Mouse (Mus musculus) embryonic facial prominence, embryonic 13.5 days (tissue): ENCODE measurements around the gene Dph1. TPM values are rescaled to one million over a fixed set of nuclear protein-coding genes. Genes with fewer than 3 reads are reported as not detected.

Experiments used
- ATAC-seq: fragments of 200-750 bp; cut with Nextera tagmentation; 2 replicates; pipeline ENCODE4 v1.8.0; 2017; ENCODE audit warnings: low read depth; ENCODE audit not compliant: insufficient number of reproducible peaks, insufficient read depth, low FRiP score, low TSS enrichment
- H3K27ac ChIP-seq: fragments of 300-500 bp; sonication (generic); 2 replicates; pipeline ENCODE4 v1.5.1; 2015; ENCODE audit warnings: moderate library complexity, mild to moderate bottlenecking, inconsistent platforms
- H3K27me3 ChIP-seq: fragments of 300-500 bp; sonication (generic); 2 replicates; pipeline ENCODE4 v1.6.1; 2015; ENCODE audit warnings: mild to moderate bottlenecking, inconsistent platforms
- H3K36me3 ChIP-seq: fragments of 300-500 bp; sonication (generic); 2 replicates; pipeline ENCODE4 v1.6.1; 2015; ENCODE audit warnings: mild to moderate bottlenecking, inconsistent platforms
- H3K4me1 ChIP-seq: fragments of 300-500 bp; sonication (generic); 2 replicates; pipeline ENCODE4 v1.6.1; 2015; ENCODE audit warnings: inconsistent platforms
- H3K4me2 ChIP-seq: fragments of 300-500 bp; sonication (generic); 2 replicates; pipeline ENCODE4 v1.6.1; 2015; ENCODE audit warnings: moderate library complexity, mild to moderate bottlenecking, inconsistent platforms
- H3K4me3 ChIP-seq: fragments of 300-500 bp; sonication (generic); 2 replicates; pipeline ENCODE4 v1.5.1; 2015; ENCODE audit warnings: mild to moderate bottlenecking, inconsistent platforms
- H3K9ac ChIP-seq: fragments of 300-500 bp; sonication (generic); 2 replicates; pipeline ENCODE4 v1.6.1; 2015; ENCODE audit warnings: mild to moderate bottlenecking, inconsistent platforms
- H3K9me3 ChIP-seq: fragments of 300-500 bp; sonication (generic); 2 replicates; pipeline ENCODE4 v1.6.1; 2016; ENCODE audit warnings: inconsistent platforms
- WGBS: fragments of 180-500 bp; shearing (Covaris S2); methylation state at CpG from one replicate; pipeline ENCODE4 v1.1.7; 2015; ENCODE audit warnings: mixed read lengths; 5-methylcytosine and 5-hydroxymethylcytosine counted together
- polyA plus RNA-seq: library from polyadenylated mRNA; unstranded; fragments of >200 nt; fragmentation: Nextera tagmentation; extraction: Ambion mirVana; gene quantifications from 2 replicates; pipeline ENCODE4 v1.2.1, GENCODE M21; 2015

Gene Dph1
- 20.8 and 24.5 TPM in 2 replicates for polyA plus RNA-seq

- Histone ChIP-seq H3K4me1 (peaks cover 57% of the 10 kb centered on the region), H3K9ac (peak within 1 kb of the TSS; percentile 77), H3K9me3 (no peaks in the 10 kb centered on the region), H3K27me3 (peaks cover 50% of the 10 kb centered on the region), H3K36me3 (no peaks in the 10 kb centered on the region), H3K4me2 (peak within 1 kb of the TSS; percentile 85), H3K4me3 (peak within 1 kb of the TSS; percentile 85), H3K27ac (peak within 1 kb of the TSS; percentile 39; the same call in 1 of the 2 replicates)
- WGBS: 40% methylated on average over 5 of the region's 5 CpGs
- no peak for ATAC-seq
These were observed at the start of gene Dph1 for GRCm38 (mm10) chr11:75190905-75191441. Dph1 (minus strand) TSS chr11:75191241.

- no peak overlapping the region for H3K9ac ChIP-seq
- no peak for ATAC-seq
- H3K36me3 ChIP-seq: no peaks in the 10 kb centered on the region
- no peak overlapping the region for H3K27ac ChIP-seq
- no peaks in the 10 kb centered on the region for H3K9me3 ChIP-seq
- WGBS: 76% methylated on average over 13 of the region's 13 CpGs
- H3K27me3 ChIP-seq: peaks cover 21% of the 10 kb centered on the region
- no peak overlapping the region for H3K4me3 ChIP-seq
- peaks cover 2% of the 10 kb centered on the region; the same call in 1 of the 2 replicates for H3K4me1 ChIP-seq
- no peak overlapping the region for H3K4me2 ChIP-seq
These were observed 49.3 kb upstream of the Dph1 start for GRCm38 (mm10) chr11:75240158-75240934.

GRCm38 (mm10) chr11:75234745-75235144 lies 43.7 kb upstream of the Dph1 start:
- Histone ChIP-seq H3K9ac (no peak overlapping the region), H3K9me3 (no peaks in the 10 kb centered on the region), H3K4me3 (no peak overlapping the region), H3K36me3 (no peaks in the 10 kb centered on the region), H3K27ac (no peak overlapping the region), H3K27me3 (peaks cover 40% of the 10 kb centered on the region), H3K4me1 (peaks cover 15% of the 10 kb centered on the region), H3K4me2 (peak overlapping the region; percentile 18; the same call in 1 of the 2 replicates)
- no peak for ATAC-seq
- WGBS: 9% methylated on average over 16 of the region's 16 CpGs

GRCm38 (mm10) chr11:75232434-75232833 lies 41.4 kb upstream of the Dph1 start:
- WGBS: 66% methylated on average over 4 of the region's 4 CpGs
- Histone ChIP-seq H3K36me3 (no peaks in the 10 kb centered on the region), H3K4me2 (no peak overlapping the region), H3K4me1 (peaks cover 19% of the 10 kb centered on the region), H3K27ac (no peak overlapping the region), H3K4me3 (no peak overlapping the region), H3K27me3 (peaks cover 36% of the 10 kb centered on the region), H3K9me3 (no peaks in the 10 kb centered on the region), H3K9ac (no peak overlapping the region)
- no peak for ATAC-seq

- Histone ChIP-seq H3K4me3 (no peak overlapping the region), H3K4me1 (peaks cover 19% of the 10 kb centered on the region), H3K9me3 (no peaks in the 10 kb centered on the region), H3K4me2 (no peak overlapping the region), H3K27ac (no peak overlapping the region), H3K36me3 (no peaks in the 10 kb centered on the region), H3K9ac (no peak overlapping the region), H3K27me3 (peaks cover 29% of the 10 kb centered on the region)
- no peak for ATAC-seq
- WGBS: 13% methylated on average over 7 of the region's 7 CpGs
These were observed 40.7 kb upstream of the Dph1 start for GRCm38 (mm10) chr11:75231756-75232155.

DNA sequence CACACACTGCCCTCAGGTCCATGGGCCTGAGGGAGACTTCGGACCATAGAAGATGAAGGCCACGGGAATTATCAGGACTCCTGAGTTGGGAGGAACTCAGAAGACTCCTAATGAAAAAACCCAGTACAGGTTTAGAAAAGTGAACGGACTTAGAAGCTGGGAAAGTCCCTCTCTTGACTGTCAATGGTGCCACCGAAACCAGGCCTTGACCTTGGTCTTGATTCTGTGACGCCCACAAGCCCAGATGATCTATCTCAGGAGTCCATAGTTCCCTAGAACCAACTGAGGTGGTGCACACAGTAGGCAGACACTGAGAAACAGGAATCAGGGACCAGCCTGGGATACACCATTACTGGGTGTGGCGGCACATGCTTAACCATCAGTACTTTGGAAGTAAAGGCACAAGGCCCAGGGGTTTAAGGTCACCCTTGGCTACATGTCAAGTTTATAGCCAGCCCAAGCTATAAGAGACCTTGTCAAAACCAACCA lies 39.3 kb upstream of the Dph1 start:
- H3K4me1 ChIP-seq: peaks cover 19% of the 10 kb centered on the region
- no peaks in the 10 kb centered on the region for H3K9me3 ChIP-seq

DNA sequence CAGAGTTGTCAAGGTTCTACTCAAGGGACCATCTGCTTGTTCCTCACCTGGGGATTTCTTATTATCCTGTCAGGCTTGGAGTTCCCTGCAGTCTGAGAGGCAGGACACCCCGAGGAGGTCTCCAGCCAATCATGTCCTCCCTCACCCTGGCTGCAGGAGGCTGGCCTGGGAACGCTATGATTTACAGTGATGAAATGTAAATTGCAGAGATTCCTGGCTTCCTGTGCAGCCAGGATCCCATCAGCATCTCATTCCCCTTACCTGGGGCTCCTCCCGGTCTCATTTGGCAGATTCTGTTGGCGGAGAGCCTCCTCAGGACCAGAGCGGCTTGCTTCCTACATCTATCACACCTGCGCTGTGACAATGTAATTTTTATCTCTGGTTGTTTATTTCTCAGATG lies 38.2 kb upstream of the Dph1 start:
- no peak for ATAC-seq
- no peak overlapping the region for H3K4me2 ChIP-seq
- H3K4me1 ChIP-seq: peaks cover 19% of the 10 kb centered on the region
- peaks cover 9% of the 10 kb centered on the region for H3K27me3 ChIP-seq
- WGBS: 83% methylated on average over 6 of the region's 6 CpGs
- H3K4me3 ChIP-seq: no peak overlapping the region
- no peaks in the 10 kb centered on the region for H3K36me3 ChIP-seq
- no peaks in the 10 kb centered on the region for H3K9me3 ChIP-seq
- no peak overlapping the region for H3K27ac ChIP-seq
- no peak overlapping the region for H3K9ac ChIP-seq

More for the DNA sequence above, 39.3 kb upstream of the Dph1 start:
- WGBS: 92% methylated on average over 6 of the region's 6 CpGs
- Histone ChIP-seq H3K4me3 (no peak overlapping the region), H3K36me3 (no peaks in the 10 kb centered on the region), H3K27ac (no peak overlapping the region), H3K27me3 (peaks cover 19% of the 10 kb centered on the region), H3K9ac (no peak overlapping the region), H3K4me2 (no peak overlapping the region)
- no peak for ATAC-seq

- H3K9ac ChIP-seq: no peak overlapping the region
- no peak overlapping the region for H3K4me3 ChIP-seq
- no peak for ATAC-seq
- 28% methylated on average over 3 of the region's 3 CpGs for WGBS
- no peaks in the 10 kb centered on the region for H3K9me3 ChIP-seq
- H3K36me3 ChIP-seq: no peaks in the 10 kb centered on the region
- no peak overlapping the region for H3K4me2 ChIP-seq
- 0 out of 2 replicates have a peak overlapping the region, but pooled peaks have one; percentile 2 for H3K27ac ChIP-seq
- H3K4me1 ChIP-seq: peaks cover 17% of the 10 kb centered on the region
- no peaks in the 10 kb centered on the region; the same call in 1 of the 2 replicates for H3K27me3 ChIP-seq
These were observed 36.6 kb upstream of the Dph1 start for GRCm38 (mm10) chr11:75227632-75228031.

GRCm38 (mm10) chr11:75224835-75225234 lies 33.8 kb upstream of the Dph1 start:
- Histone ChIP-seq H3K9me3 (no peaks in the 10 kb centered on the region), H3K36me3 (no peaks in the 10 kb centered on the region), H3K27me3 (no peaks in the 10 kb centered on the region; the same call in 1 of the 2 replicates), H3K4me3 (no peak overlapping the region), H3K4me2 (no peak overlapping the region), H3K4me1 (peaks cover 8% of the 10 kb centered on the region), H3K9ac (no peak overlapping the region), H3K27ac (no peak overlapping the region)
- WGBS: 84% methylated on average over 4 of the region's 4 CpGs
- ATAC-seq: no peak

DNA sequence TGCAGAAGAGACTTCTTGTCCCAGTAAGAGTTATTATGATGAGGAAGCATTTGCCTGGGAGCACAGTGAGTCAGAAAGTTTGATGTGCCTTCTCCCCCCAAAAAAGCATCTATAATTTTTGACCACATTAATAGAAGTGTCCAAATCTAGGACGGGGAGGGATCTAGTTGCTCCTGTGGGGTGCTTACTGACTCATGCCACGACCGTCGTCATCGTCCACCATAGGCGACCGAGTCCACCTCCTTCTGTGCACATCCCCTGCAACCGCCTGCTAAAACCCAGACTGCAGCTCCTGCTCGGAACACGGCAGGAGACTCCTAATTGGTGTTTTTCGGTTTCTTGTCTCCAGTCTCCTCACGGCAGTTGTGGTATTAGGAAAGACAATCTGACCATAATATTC lies 33.0 kb upstream of the Dph1 start:
- H3K27ac ChIP-seq: no peak overlapping the region
- peaks cover 8% of the 10 kb centered on the region for H3K4me1 ChIP-seq
- H3K9ac ChIP-seq: no peak overlapping the region
- no peak for ATAC-seq
- 82% methylated on average over 12 of the region's 12 CpGs for WGBS
- no peaks in the 10 kb centered on the region for H3K9me3 ChIP-seq
- no peak overlapping the region for H3K4me2 ChIP-seq
- H3K4me3 ChIP-seq: no peak overlapping the region
- H3K36me3 ChIP-seq: no peaks in the 10 kb centered on the region
- H3K27me3 ChIP-seq: no peaks in the 10 kb centered on the region; the same call in 1 of the 2 replicates

- H3K36me3 ChIP-seq: no peaks in the 10 kb centered on the region
- H3K4me3 ChIP-seq: no peak overlapping the region
- no peak overlapping the region for H3K27ac ChIP-seq
- WGBS: 46% methylated on average over 5 of the region's 6 CpGs
- no peaks in the 10 kb centered on the region for H3K9me3 ChIP-seq
- H3K9ac ChIP-seq: no peak overlapping the region
- H3K4me1 ChIP-seq: 0 out of 2 replicates have a peak, but pooled peaks cover 4% of the 10 kb centered on the region
- ATAC-seq: no peak
- no peak overlapping the region for H3K4me2 ChIP-seq
- H3K27me3 ChIP-seq: no peaks in the 10 kb centered on the region
These were observed 29.6 kb upstream of the Dph1 start for GRCm38 (mm10) chr11:75220517-75221145.
